Mouse (Mus musculus) erythroblast, embryonic 14.5 days (primary cell): Measurements from ENCODE around the gene Abcc12.

Source experiments
- GATA1 ChIP-seq: IDR thresholded peaks from 2 replicates; pipeline ENCODE4 v1.6.1; 2012; ENCODE audit warnings: low read length, inconsistent platforms, mixed read lengths
- TAL1 ChIP-seq: IDR thresholded peaks from 3 replicates; pipeline ENCODE4 v1.6.1; 2012; ENCODE audit warnings: low read length, inconsistent platforms, mixed read lengths

DNA sequence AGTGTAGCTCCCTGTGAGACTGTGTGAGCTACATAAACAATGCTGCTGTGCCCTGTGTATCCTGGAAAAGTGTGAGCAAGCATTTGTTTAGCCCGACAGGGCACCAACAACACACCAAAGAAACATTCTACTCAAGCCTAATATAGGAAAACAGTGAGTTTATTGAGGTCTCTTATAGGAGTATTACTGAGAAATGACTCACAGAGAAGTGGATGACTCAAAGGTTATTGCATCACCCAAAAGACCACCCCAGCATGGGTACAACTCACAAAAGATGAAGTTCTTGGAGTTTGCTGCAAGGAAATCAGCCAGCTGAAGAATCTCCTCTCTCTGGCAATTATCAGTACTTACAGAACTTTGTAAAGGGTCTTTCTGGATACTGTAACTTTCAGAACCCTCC is 98.4 kb downstream of the Abcc12 start:
- no peak for TF ChIP-seq TAL1
- TF ChIP-seq GATA1 = no peak
